Mouse (Mus musculus): ENCODE measurements around the gene Atp8b4.

- TF ChIP-seq MYOD1 (IDR thresholded peaks at IDR 0.05; ENCODE audit: control insufficient read depth, insufficient read length, low read depth) (no peak), CTCF (IDR thresholded peaks at IDR 0.05; ENCODE audit: control insufficient read depth, insufficient read depth, insufficient read length) (no peak), USF1 (IDR thresholded peaks at IDR 0.05; ENCODE audit: low read depth) (no peak), MAX (IDR thresholded peaks at IDR 0.05) (no peak), FOSL1 (IDR thresholded peaks at IDR 0.05; ENCODE audit: insufficient read depth, low read length, poor library complexity, severe bottlenecking) (no peak), MYOG (IDR thresholded peaks at IDR 0.05; ENCODE audit: control insufficient read depth, extremely low read depth, insufficient read length) (no peak), CEBPB (IDR thresholded peaks at IDR 0.05; ENCODE audit: low read depth) (no peak)
Measured at GRCm38 (mm10) chr2:126477556-126477955, 22.9 kb downstream of the Atp8b4 start.
